Mouse (Mus musculus) cortical plate, adult 2 months (tissue): ENCODE results near the gene Cry2. TPM values are rescaled to one million over a fixed set of nuclear protein-coding genes. Genes with fewer than 3 reads are reported as not detected.
A peak's percentile ranks its signal among the peaks of the same experiment; 100 is the strongest.

Experiments used
- H3K27ac ChIP-seq: fragments of 200-500 bp; 2 replicates; pipeline ENCODE4 v1.5.1; 2012; ENCODE audit warnings: low read length, control low read depth, inconsistent platforms; ENCODE audit not compliant: insufficient read depth
- H3K4me1 ChIP-seq: fragments of 200-500 bp; 2 replicates; pipeline ENCODE4 v1.6.1; 2011; ENCODE audit warnings: low read length; ENCODE audit not compliant: control insufficient read depth, insufficient read depth
- H3K4me3 ChIP-seq: fragments of 200-500 bp; 2 replicates; pipeline ENCODE4 v1.5.1; 2011; ENCODE audit warnings: mild to moderate bottlenecking, low read length, control low read depth; ENCODE audit not compliant: insufficient read depth
- CTCF ChIP-seq: fragments of 200-500 bp; IDR thresholded peaks from 2 replicates; pipeline ENCODE4 v1.5.1; 2011; ENCODE audit warnings: mild to moderate bottlenecking, control low read depth, low read length; ENCODE audit not compliant: insufficient read depth; ENCODE audit errors: extremely low read depth
- POLR2A ChIP-seq: fragments of 200-500 bp; IDR thresholded peaks from 2 replicates; pipeline ENCODE4 v1.6.1; 2011; ENCODE audit warnings: mild to moderate bottlenecking, low read length, control low read depth; ENCODE audit not compliant: insufficient read depth; ENCODE audit errors: extremely low read depth
- polyA plus RNA-seq: library from polyadenylated mRNA; depleted of rRNA; stranded (reverse); fragments of >200 nt; gene quantifications from 2 replicates; pipeline ENCODE4 v1.2.3, GENCODE M21; 2012

The Cry2 gene
- polyA plus RNA-seq, 1 experiment = 108 TPM

- no peak overlapping the region for H3K27ac ChIP-seq
- no peak overlapping the region for H3K4me3 ChIP-seq
- H3K4me1 ChIP-seq = peaks cover 11% of the 10 kb centered on the region
- TF ChIP-seq CTCF = no peak
- TF ChIP-seq POLR2A = no peak
Measured at GRCm38 (mm10) chr2:92461215-92461614, 27.4 kb upstream of the Cry2 start.

DNA sequence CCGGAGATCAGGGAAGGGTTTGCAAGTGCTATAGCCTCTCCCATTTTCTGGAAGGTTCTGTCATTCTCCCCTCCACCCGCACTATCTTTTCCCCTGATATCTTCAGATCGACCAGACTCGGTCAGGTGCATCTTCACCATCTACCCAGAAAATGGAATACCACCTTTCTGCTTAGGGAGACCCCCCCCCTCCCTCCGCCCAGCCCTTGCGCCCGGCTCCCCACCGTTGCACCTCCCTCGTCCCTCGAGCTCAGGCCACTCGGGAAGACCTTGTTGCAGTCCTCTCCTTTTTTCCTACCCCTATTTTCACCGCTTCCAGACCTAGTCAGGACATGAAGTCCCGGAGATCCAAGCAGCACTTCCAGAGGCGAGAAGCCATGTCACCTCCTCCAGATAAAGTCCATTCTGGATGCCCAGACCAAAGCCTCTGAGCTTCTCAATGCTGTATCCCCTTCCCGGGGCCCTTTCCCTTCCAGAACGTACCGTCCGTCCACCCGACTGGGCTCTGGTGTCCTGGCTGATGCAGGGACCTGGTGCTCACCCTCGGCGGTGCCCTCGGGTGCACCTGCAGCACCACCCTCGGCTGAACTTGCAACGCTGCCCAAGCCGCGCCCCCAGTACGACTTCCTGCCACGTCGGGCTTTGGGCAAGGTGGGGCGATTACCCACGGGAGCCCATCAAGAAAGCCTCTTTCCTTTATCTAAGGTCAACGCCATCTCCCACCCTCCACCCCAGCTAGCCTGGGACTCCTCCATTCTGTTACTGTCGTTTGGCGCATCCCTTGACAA is 26.3 kb upstream of the Cry2 start, which contains the start of gene Slc35c1:
TSS of gene Slc35c1 (minus strand) at position 618 of the 787 bp plus-strand sequence.
- TF ChIP-seq POLR2A (no peak), CTCF (no peak)
- peaks cover 11% of the 10 kb centered on the region for H3K4me1 ChIP-seq
- peak within 1 kb of the TSS; percentile 76 for H3K4me3 ChIP-seq
- peak within 1 kb of the TSS; percentile 31 for H3K27ac ChIP-seq

- Histone ChIP-seq H3K4me3 (peak overlapping the region; percentile 76), H3K27ac (peak overlapping the region; percentile 31), H3K4me1 (peaks cover 11% of the 10 kb centered on the region)
- TF ChIP-seq CTCF = no peak
- peak; percentile 66; the same call in 1 of the 2 replicates for TF ChIP-seq POLR2A
Measured at GRCm38 (mm10) chr2:92459141-92459920, 25.5 kb upstream of the Cry2 start.

GRCm38 (mm10) chr2:92458481-92458880 is 24.6 kb upstream of the Cry2 start:
- Histone ChIP-seq H3K4me3 (peak overlapping the region; percentile 76), H3K4me1 (peaks cover 11% of the 10 kb centered on the region), H3K27ac (no peak overlapping the region)
- TF ChIP-seq CTCF = no peak
- TF ChIP-seq POLR2A = no peak

DNA sequence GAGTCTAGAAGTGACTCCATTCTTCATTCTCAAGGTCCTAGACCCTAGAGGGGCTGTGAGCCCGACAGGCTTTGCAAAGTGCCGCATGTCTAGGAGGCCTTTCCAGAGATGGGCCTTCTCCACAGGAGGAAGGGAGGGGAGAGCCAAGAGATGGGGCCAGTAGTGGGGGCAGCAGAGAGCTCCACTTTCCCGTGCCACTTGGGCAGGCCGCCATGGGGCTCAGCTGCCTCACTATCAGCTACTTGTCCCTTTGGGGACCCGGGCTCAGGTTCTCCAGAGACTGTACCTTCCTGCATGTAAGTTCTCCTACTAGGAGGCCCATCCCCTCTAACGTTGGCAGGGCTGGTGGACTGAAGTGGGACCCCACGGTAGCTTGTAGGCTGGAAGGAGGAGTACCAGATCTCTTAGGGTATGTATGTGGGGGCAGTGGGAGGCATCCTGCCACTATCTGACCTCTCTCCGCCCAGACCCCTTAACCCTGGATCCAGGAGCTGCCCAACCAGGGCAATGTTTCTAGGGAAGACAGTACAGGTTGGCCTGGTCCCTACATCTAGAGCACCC is 23.2 kb upstream of the Cry2 start:
- H3K4me3 ChIP-seq = peak overlapping the region; percentile 76; the same call in 1 of the 2 replicates
- H3K27ac ChIP-seq = no peak overlapping the region
- TF ChIP-seq POLR2A = no peak
- no peak for TF ChIP-seq CTCF
- H3K4me1 ChIP-seq = peaks cover 11% of the 10 kb centered on the region

DNA sequence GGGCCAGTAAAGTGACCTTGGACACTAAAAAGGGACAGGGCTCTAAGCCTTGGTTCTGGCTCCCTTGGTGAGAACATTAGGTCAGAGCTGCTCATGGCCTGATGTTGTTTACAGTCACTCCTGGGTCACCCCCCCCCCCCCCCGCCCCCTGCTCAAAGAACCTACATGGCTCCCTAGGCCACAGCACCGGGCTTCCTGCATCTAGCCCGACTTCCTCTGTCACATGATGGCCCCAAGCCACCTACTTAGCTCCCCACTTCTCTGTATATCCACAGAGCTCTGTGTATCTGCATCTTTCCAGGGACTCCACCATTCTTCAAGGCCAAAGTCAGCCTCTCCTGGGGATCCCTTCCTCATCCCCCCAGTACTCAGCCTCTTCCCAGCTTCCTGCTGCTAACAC is 21.9 kb upstream of the Cry2 start:
- TF ChIP-seq CTCF (no peak), POLR2A (no peak)
- Histone ChIP-seq H3K4me1 (peaks cover 11% of the 10 kb centered on the region), H3K4me3 (no peak overlapping the region; the same call in 1 of the 2 replicates), H3K27ac (no peak overlapping the region)

DNA sequence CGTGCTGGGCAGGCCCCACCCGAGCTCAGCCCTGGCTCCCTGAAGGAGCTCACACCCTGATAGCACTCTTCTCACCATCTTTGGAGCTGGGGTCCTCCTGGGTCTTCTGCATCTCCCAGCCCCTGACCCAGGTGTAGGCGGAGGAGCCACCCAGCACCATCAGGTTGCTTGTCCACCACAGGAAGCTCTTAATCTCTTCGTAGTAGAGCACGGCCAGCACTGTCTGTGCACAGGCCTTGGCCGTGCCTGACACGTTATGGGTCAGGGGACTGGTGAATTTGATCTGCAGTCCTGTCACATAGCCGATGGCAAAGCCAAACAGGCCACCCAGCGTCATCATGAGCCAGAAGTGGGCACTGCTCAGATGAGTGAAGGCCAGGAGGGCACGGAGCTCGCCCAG is 20.3 kb upstream of the Cry2 start:
- TF ChIP-seq POLR2A (no peak), CTCF (no peak)
- peaks cover 11% of the 10 kb centered on the region for H3K4me1 ChIP-seq
- no peak overlapping the region for H3K27ac ChIP-seq
- no peak overlapping the region for H3K4me3 ChIP-seq

DNA sequence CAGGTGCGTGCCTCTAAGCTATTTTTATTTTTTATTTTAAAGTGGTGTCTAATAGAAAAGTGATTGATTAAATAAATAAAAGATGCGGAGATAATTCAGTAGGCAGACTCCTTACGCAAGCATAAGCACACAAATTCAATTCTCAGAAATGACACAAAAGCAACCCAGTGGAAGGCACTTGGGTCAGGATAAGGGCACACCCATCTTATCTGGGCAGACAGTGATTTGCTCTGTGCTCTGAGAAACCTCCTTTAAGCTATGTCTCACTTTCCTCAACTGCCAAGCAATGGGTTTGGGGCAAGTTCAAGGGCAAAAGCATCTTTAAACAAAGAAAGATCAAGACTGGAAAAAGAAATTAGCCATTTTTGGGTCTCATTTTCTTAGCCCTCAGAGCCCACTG is 17.3 kb upstream of the Cry2 start:
- no peak overlapping the region for H3K4me3 ChIP-seq

GRCm38 (mm10) chr2:92447121-92447740 is 13.4 kb upstream of the Cry2 start:
- H3K4me3 ChIP-seq = no peak overlapping the region
- no peak overlapping the region for H3K27ac ChIP-seq
- peaks cover 6% of the 10 kb centered on the region for H3K4me1 ChIP-seq
- TF ChIP-seq CTCF (peak; percentile 20; the same call in 1 of the 2 replicates), POLR2A (no peak)

More for the DNA sequence above, 17.3 kb upstream of the Cry2 start:
- Histone ChIP-seq H3K27ac (no peak overlapping the region), H3K4me1 (0 out of 2 replicates have a peak, but pooled peaks cover 2% of the 10 kb centered on the region)
- TF ChIP-seq POLR2A = no peak
- no peak for TF ChIP-seq CTCF
